Mouse (Mus musculus): ENCODE data around the gene Agap2. TPM values are rescaled to one million over a fixed set of nuclear protein-coding genes. Genes with fewer than 3 reads are reported as not detected.

Gene Agap2
- polyA plus RNA-seq, 1 experiment, result 151 TPM

DNA sequence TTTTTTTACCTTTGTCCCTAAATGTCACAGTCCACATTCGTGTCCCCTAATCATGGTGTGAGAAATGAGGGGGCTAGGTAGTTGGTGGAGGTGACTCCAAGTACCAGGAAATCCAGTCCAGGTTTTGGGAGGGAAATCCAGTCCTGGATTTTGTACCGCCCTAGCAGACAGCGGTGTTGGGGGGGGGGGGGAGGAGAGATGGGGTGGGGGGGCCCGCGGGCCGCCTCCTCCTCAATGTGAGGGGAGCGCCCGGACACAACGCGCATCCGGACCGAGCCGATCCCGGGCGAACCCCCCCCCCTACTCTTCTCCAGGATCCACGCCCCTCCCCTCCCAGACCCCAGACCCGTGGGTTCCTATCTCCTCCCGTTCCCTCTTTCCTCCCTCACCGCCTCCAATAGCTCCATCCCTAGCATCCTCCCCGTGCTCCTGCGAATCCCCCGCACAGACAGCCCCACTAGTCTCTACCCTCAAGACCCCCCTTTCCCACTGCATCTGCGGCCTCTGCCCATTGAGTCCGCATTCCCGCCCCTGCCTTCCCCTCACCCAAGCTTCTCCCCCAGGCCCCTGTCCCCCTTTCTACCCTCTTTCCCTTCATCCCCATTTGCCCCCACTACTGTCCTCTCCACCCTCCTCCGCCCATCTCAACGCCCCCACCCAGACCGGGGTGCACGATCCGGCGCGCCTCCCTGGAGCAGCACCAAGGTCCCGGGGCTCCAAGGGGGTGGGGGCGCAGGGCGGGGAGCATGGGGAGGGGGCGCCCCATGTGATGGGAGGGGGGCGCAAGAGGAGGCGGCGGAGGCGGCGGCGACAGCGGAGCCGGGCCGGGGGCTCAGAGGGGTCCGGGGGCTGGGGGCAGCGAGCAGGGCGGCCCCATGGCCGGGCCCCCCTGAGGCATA lies 3.8 kb downstream of the Agap2 start:
- peak; percentile 25; the same call in 1 of the 2 replicates for TF ChIP-seq POLR2A (IDR thresholded peaks at IDR 0.05; ENCODE audit: borderline replicate concordance, extremely low read depth, insufficient read depth, insufficient read length, poor library complexity, severe bottlenecking)
- no peak for TF ChIP-seq CTCF (IDR thresholded peaks at IDR 0.05; ENCODE audit: borderline replicate concordance, extremely low read depth, insufficient read depth, insufficient read length)
- peak; percentile 92 for DNase-seq (ENCODE audit: low read depth)

DNA sequence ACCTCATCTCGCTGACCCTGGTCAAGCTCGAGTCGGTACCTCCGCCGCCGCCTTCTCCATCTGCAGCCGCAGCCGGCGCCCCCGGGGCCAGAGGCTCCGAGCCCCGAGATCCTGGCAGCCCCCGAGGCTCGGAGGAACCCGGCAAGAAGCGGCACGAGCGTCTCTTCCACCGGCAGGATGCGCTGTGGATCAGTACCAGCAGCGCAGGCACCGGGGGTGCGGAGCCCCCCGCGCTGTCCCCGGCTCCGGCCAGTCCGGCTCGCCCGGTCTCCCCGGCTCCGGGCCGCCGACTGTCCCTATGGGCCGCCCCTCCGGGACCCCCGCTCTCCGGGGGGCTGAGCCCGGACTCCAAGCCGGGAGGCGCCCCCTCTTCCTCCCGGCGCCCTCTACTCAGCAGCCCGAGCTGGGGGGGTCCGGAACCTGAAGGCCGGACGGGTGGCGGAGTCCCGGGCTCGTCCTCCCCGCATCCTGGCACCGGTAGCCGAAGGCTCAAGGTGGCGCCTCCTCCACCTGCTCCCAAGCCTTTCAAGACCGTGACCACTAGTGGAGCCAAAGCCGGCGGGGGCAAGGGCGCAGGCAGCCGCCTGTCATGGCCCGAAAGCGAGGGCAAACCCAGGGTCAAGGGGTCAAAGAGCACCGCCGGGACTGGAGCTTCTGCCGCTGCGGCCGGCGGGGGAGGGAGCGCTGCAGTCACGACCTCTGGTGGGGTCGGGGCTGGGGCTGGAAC lies 4.7 kb downstream of the Agap2 start:
- TF ChIP-seq CTCF (IDR thresholded peaks at IDR 0.05; ENCODE audit: borderline replicate concordance, extremely low read depth, insufficient read depth, insufficient read length) (peak; percentile 47; the same call in 1 of the 2 replicates), POLR2A (IDR thresholded peaks at IDR 0.05; ENCODE audit: borderline replicate concordance, extremely low read depth, insufficient read depth, insufficient read length, poor library complexity, severe bottlenecking) (no peak)
- peak; percentile 60 for DNase-seq (ENCODE audit: low read depth)

DNA sequence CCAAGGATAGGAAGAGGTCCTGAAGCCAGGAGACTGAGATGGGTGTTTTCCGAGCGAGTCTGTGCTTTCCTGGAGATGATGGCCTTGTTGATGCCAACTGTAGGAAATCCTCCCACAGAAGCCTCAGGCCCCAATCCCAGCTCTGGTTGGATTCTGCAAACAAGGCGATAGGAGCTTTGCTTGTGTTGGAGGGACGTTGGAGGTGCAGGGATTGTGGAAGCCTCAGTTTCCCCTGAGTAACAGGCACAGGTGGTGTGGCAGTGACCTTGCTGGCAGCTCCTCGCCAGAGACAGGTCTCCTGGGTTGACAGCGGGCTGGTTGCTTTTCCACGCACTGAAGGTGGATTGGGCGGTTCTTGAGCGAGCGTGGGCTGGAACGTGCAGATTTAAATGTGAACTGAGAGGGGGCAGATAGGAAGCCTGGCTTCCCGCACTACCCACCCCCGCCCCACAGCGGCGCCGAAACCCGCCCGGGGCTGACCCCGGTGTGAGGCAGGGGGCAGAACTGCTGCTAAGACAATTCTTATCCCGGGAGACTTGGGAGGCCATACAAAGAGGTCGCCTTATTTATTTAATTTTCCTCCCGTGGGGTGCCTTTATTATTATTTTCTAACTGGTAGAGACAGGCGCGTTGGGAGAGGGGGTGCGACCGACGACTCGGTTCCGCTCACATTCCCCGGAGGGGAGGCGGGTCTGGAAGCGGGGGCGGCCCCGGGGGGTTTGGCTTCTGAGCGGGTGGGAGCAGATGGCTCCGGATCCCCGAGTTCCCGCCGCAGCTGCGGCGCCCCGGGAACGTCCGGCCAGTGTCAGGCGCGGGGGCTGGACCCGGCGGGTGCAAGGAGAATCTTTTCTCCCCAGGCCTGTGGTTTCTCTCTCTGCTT lies 6.1 kb downstream of the Agap2 start:
- 0 out of 2 replicates have a peak, but pooled peaks have one; percentile 7 for TF ChIP-seq CTCF (IDR thresholded peaks at IDR 0.05; ENCODE audit: borderline replicate concordance, extremely low read depth, insufficient read depth, insufficient read length)
- TF ChIP-seq POLR2A (IDR thresholded peaks at IDR 0.05; ENCODE audit: borderline replicate concordance, extremely low read depth, insufficient read depth, insufficient read length, poor library complexity, severe bottlenecking), result no peak
- DNase-seq (ENCODE audit: low read depth), result peak; percentile 36

DNA sequence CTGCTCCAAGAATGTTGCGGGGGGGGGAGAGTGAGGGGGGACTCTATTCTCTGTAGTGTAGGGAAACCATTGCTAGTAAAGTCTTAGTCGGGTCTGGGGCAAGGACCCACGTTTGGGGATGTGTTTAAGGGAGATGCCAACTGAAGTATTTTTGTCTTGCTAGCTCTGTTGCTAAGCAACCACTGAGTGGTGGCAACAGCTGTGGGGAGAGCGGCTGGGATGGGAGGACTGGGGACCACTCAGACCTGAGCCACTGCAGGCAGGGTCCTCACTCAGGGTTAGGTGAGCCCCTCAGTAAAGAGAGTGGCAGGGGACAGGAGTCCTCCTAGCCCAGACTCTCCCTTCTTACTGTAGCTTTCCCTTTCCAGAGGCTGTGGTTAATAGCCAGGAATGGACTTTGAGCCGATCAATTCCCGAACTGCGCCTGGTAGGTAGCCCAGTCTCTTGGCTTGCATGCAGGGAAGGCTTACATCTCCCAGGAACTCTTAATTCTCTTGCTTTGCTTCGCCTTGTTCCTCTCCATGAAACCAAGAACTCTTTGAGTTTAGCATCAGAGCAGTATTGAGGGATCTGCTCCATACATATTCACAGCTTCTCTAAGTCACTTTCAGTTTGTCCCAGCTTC lies 7.0 kb downstream of the Agap2 start:
- TF ChIP-seq POLR2A (IDR thresholded peaks at IDR 0.05; ENCODE audit: borderline replicate concordance, extremely low read depth, insufficient read depth, insufficient read length, poor library complexity, severe bottlenecking), result no peak
- no peak for TF ChIP-seq CTCF (IDR thresholded peaks at IDR 0.05; ENCODE audit: borderline replicate concordance, extremely low read depth, insufficient read depth, insufficient read length)
- DNase-seq (ENCODE audit: low read depth), result peak; percentile 81

DNA sequence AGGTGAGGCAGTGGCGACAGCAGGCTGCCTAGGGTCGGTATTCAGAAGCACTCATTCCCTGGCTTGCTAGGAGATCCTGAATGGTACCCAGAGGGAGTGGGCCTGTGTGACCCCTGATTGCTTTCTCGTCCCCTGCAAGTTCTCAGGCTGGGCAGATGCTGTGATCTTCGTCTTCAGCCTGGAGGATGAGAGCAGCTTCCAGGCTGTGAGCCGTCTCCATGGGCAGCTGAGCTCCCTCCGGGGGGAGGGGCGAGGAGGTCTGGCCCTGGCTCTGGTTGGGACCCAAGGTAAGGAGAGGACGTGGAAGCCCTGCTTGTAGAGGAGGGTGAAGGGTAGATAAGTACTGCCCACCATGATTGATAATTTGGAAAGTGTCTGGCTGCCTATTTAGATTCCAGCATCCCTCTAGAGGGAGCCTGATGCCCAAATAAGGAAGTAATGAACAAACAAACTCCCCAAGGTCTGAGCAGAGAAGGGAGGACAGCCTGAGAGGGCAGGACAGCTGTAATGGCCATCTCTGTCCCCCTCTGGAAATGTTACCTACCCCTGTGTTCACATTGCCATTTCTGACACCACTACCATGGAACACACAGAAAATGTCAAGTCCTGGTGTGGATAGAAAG lies 8.3 kb downstream of the Agap2 start:
- no peak for DNase-seq (ENCODE audit: low read depth)
- no peak for TF ChIP-seq POLR2A (IDR thresholded peaks at IDR 0.05; ENCODE audit: borderline replicate concordance, extremely low read depth, insufficient read depth, insufficient read length, poor library complexity, severe bottlenecking)
- TF ChIP-seq CTCF (IDR thresholded peaks at IDR 0.05; ENCODE audit: borderline replicate concordance, extremely low read depth, insufficient read depth, insufficient read length), result no peak

DNA sequence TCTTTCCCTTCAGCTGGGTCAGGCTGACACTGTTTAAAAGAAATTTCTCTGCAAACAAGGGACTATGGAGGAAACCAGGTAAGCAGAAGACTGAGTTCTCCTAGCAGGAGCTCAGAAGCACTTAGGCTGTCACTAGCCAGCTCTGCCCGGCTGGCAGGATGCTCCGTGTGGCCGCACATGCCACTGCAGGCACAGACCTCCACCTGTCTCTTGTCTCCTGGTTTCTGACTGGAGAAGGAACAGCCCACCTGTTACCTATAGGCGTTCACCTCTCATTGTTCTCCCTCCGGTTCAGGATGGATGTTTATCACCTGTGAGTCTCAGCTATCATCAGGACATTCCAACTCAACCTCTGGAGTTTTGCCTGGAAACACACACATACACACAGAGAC lies 8.8 kb downstream of the Agap2 start:
- TF ChIP-seq POLR2A (IDR thresholded peaks at IDR 0.05; ENCODE audit: borderline replicate concordance, extremely low read depth, insufficient read depth, insufficient read length, poor library complexity, severe bottlenecking) (no peak), CTCF (IDR thresholded peaks at IDR 0.05; ENCODE audit: borderline replicate concordance, extremely low read depth, insufficient read depth, insufficient read length) (no peak)
- no peak for DNase-seq (ENCODE audit: low read depth)

DNA sequence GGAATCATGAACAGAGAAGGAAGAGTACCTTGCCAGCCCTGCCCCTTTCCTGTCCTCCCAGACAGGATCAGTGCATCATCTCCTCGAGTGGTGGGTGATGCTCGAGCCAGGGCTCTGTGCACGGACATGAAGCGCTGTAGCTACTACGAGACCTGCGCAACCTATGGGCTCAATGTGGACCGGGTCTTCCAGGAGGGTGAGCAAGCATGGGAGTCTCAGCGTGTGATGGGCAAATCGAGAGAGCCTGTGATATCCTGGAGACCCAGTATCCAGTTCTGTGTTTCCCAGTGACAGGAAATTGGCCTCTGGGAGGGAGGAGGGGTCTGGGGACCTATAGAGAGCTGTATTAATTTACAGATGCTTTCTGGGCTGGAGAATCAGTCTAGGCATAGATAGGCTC lies 10.0 kb downstream of the Agap2 start:
- TF ChIP-seq CTCF (IDR thresholded peaks at IDR 0.05; ENCODE audit: borderline replicate concordance, extremely low read depth, insufficient read depth, insufficient read length), result no peak
- TF ChIP-seq POLR2A (IDR thresholded peaks at IDR 0.05; ENCODE audit: borderline replicate concordance, extremely low read depth, insufficient read depth, insufficient read length, poor library complexity, severe bottlenecking), result no peak
- DNase-seq (ENCODE audit: low read depth), result no peak

DNA sequence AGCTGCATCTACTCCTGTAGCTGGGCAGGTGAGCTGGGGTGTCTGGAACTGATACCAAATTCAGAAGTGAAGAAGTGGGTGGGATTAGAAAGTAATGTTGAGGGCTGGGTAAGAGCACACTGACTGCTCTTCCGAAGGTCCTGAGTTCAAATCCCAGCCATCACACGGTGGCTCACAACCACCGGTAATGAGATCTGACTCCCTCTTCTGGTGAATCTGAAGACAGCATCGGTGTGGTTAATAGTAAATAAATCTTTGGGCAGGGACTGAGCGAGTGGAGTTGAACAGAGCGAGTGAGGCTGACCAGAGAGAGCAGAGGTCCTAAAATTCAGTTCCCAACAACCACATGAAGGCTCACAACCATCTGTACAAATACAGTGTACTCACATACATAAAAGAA lies 10.5 kb downstream of the Agap2 start:
- DNase-seq (ENCODE audit: low read depth), result no peak
- TF ChIP-seq POLR2A (IDR thresholded peaks at IDR 0.05; ENCODE audit: borderline replicate concordance, extremely low read depth, insufficient read depth, insufficient read length, poor library complexity, severe bottlenecking) (no peak), CTCF (IDR thresholded peaks at IDR 0.05; ENCODE audit: borderline replicate concordance, extremely low read depth, insufficient read depth, insufficient read length) (peak; percentile 10; the same call in 1 of the 2 replicates)

DNA sequence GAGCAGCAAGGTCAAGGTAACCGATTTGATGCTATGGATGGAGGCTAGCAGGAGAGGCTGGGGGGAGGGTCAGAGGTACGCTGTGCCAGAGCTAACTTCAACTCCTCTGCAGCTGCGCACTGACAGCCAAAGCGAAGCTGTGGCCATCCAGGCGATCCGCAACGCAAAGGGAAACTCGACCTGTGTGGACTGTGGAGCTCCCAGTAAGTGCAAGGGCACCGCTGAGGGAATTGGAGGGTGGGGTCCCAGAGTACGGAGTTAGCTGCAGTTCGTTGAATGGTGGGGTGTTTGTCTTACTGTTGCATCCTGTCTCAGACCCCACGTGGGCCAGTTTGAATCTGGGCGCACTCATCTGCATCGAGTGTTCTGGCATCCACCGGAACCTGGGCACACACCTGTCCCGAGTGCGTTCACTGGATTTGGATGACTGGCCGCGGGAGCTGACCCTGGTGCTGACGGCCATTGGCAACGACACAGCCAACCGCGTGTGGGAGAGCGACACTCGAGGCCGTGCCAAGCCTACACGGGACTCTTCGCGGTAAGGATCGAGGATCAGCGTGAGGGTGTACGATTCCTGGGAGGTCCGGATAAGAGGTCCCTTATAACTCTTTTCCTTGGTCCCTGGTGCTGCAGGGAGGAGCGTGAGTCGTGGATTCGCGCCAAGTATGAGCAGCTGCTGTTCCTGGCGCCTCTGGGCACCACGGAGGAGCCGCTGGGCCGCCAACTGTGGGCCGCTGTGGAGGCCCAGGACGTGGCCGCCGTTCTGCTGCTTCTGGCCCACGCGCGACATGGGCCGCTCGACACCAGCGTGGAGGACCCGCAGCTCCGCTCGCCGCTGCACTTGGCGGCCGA lies 15.7 kb downstream of the Agap2 start:
- DNase-seq (ENCODE audit: low read depth), result peak; percentile 73
- TF ChIP-seq CTCF (IDR thresholded peaks at IDR 0.05; ENCODE audit: borderline replicate concordance, extremely low read depth, insufficient read depth, insufficient read length) (no peak), POLR2A (IDR thresholded peaks at IDR 0.05; ENCODE audit: borderline replicate concordance, extremely low read depth, insufficient read depth, insufficient read length, poor library complexity, severe bottlenecking) (no peak)

Data from brain, embryonic 14.5 days (tissue).